ENCODE assay signal across 26 mouse cellular contexts in the genomic region with DNA sequence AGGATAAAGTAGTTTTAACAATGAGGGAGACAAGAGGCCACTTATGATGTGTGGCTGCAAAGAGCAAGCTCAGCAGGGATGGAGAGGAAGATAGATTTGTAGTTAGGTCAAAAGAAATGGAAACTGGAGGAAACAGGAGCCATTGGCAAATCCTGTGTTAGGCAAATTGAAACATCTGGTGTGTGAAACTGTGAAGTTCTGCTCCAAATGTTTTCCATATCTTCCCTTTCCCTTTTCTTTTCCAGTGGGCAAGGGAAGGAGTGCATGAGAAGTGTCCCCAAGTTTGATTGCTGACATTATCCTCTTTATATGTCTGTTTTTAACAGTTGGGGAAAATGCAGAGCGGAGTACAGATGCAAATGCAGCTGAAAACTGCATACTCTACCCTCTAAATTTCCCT.
"Had no signal": no experiment of that assay in that cellular context is flagged by ENCODE, and none has a peak within 500 bp of the region (broad histone marks: within the 10 kb centered on the region; RNA-seq: fewer than 3 reads in every experiment).

No protein-coding gene starts in this region.

- H3K27me3 ChIP-seq: heart, embryonic 12.5 days; hindbrain, embryonic 12.5 days; kidney, embryonic 15.5 days; limb, embryonic 13.5 days; limb, embryonic 15.5 days; liver, embryonic 12.5 days had no signal

- H3K4me2 ChIP-seq: heart, embryonic 12.5 days; hindbrain, embryonic 12.5 days; hindbrain, embryonic 14.5 days; kidney, embryonic 15.5 days; limb, embryonic 13.5 days; limb, embryonic 15.5 days; liver, embryonic 12.5 days had no signal

- H3K4me1 ChIP-seq: heart, embryonic 10.5 days; heart, embryonic 12.5 days; hindbrain, embryonic 10.5 days; hindbrain, embryonic 12.5 days; kidney, embryonic 15.5 days; limb, embryonic 13.5 days; limb, embryonic 15.5 days; liver, embryonic 12.5 days had no signal

- H3K36me3 ChIP-seq: heart, embryonic 10.5 days; heart, embryonic 12.5 days; hindbrain, embryonic 10.5 days; hindbrain, embryonic 12.5 days; kidney, embryonic 15.5 days; limb, embryonic 13.5 days; limb, embryonic 15.5 days; liver, embryonic 12.5 days had no signal

- H3K4me3 ChIP-seq: gastrocnemius, adult 2 months; heart, embryonic 10.5 days; heart, embryonic 12.5 days; hindbrain, embryonic 10.5 days; hindbrain, embryonic 12.5 days; kidney, embryonic 15.5 days; left cerebral cortex, adult 2 months; limb, embryonic 13.5 days; limb, embryonic 15.5 days; liver, embryonic 12.5 days had no signal

- ATAC-seq: hindbrain, postnatal 0 days; intestine, embryonic 16.5 days; liver, embryonic 12.5 days had no signal

- H3K9ac ChIP-seq: heart, embryonic 12.5 days; hindbrain, embryonic 12.5 days; hindbrain, embryonic 14.5 days; kidney, embryonic 15.5 days; limb, embryonic 13.5 days; limb, embryonic 15.5 days; liver, embryonic 12.5 days had no signal

- H3K9me3 ChIP-seq: heart, embryonic 10.5 days; heart, embryonic 12.5 days; hindbrain, embryonic 10.5 days; hindbrain, embryonic 12.5 days; kidney, embryonic 15.5 days; limb, embryonic 13.5 days; limb, embryonic 15.5 days; liver, embryonic 12.5 days had no signal

- DNase-seq: gastrocnemius, adult 2 months; gastrocnemius, postnatal 10 days; gastrocnemius, postnatal 25 days; heart, adult 18-20 months; heart, postnatal 10 days; heart, postnatal 4 days; kidney, adult 11 months; kidney, adult 2 months; kidney, adult 9 months; kidney, postnatal 14 days; kidney, postnatal 36 days; layer of hippocampus, adult 9-11 months; layer of hippocampus, postnatal 36 days had no signal

- H3K27ac ChIP-seq: gastrocnemius, adult 2 months; heart, embryonic 10.5 days; hindbrain, embryonic 10.5 days; hindbrain, embryonic 12.5 days; hindbrain, embryonic 14.5 days; hindbrain, postnatal 0 days; kidney, embryonic 15.5 days; kidney, postnatal 0 days; left cerebral cortex, adult 2 months; limb, embryonic 13.5 days; limb, embryonic 15.5 days; liver, embryonic 12.5 days had no signal
